Mouse (Mus musculus) heart, embryonic 14.5 days (tissue): Measurements from ENCODE around the gene Xk. TPM values are rescaled to one million over a fixed set of nuclear protein-coding genes. Genes with fewer than 3 reads are reported as not detected.

Source experiments
- ATAC-seq: fragments of 200-750 bp; cut with Nextera tagmentation; 2 replicates; pipeline ENCODE4 v1.8.0; 2017; ENCODE audit warnings: low read depth, moderate TSS enrichment; ENCODE audit not compliant: insufficient number of reproducible peaks, insufficient read depth, low FRiP score
- H3K27ac ChIP-seq, 2 experiments: fragments of 200-500 bp in 1 of 2; fragments of 300-500 bp in 1 of 2; sonication (generic) in 1 of 2; replicated peaks in 1 of 2; 2 replicates each; pipeline ENCODE4 v1.5.1; 2012 to 2014; ENCODE audit warnings: low read depth in 2 of 2, low read length in 2 of 2, control low read depth in 1 of 2, mild to moderate bottlenecking in 1 of 2, mixed read lengths in 1 of 2; ENCODE audit not compliant: control insufficient read depth in 1 of 2, insufficient read depth in 1 of 2
- H3K27me3 ChIP-seq: fragments of 300-500 bp; sonication (generic); 2 replicates; pipeline ENCODE4 v1.6.1; 2014; ENCODE audit warnings: mild to moderate bottlenecking, low read length, control low read depth; ENCODE audit not compliant: control insufficient read depth, insufficient read depth
- H3K36me3 ChIP-seq: fragments of 300-500 bp; sonication (generic); 2 replicates; pipeline ENCODE4 v1.6.1; 2014; ENCODE audit warnings: mild to moderate bottlenecking, control low read depth, low read length, mixed read lengths; ENCODE audit not compliant: control insufficient read depth, insufficient read depth
- H3K4me1 ChIP-seq, 2 experiments: fragments of 200-500 bp in 1 of 2; fragments of 300-500 bp in 1 of 2; sonication (generic) in 1 of 2; 2 replicates each; pipeline ENCODE4 v1.6.1; 2012 to 2014; ENCODE audit warnings: low read length in 2 of 2, control low read depth in 1 of 2, mixed read lengths in 1 of 2; ENCODE audit not compliant: control insufficient read depth in 2 of 2, insufficient read depth in 2 of 2
- H3K4me2 ChIP-seq: fragments of 300-500 bp; sonication (generic); 2 replicates; pipeline ENCODE4 v1.6.1; 2014; ENCODE audit warnings: mild to moderate bottlenecking, low read length
- H3K4me3 ChIP-seq, 2 experiments: fragments of 200-500 bp in 1 of 2; fragments of 300-500 bp in 1 of 2; sonication (generic) in 1 of 2; 2 replicates each; pipeline ENCODE4 v1.5.1; 2012 to 2014; ENCODE audit warnings: low read length in 2 of 2, mild to moderate bottlenecking in 2 of 2, control low read depth in 1 of 2, low read depth in 1 of 2, moderate library complexity in 1 of 2; ENCODE audit not compliant: control insufficient read depth in 1 of 2, insufficient read depth in 1 of 2
- H3K9ac ChIP-seq: fragments of 300-500 bp; sonication (generic); 2 replicates; pipeline ENCODE4 v1.6.1; 2014; ENCODE audit warnings: mild to moderate bottlenecking, low read length
- H3K9me3 ChIP-seq: fragments of 300-500 bp; sonication (generic); 2 replicates; pipeline ENCODE4 v1.6.1; 2016; ENCODE audit warnings: low read length, control low read depth; ENCODE audit not compliant: control insufficient read depth
- WGBS: fragments of 180-500 bp; shearing (Covaris S2); extraction: QIAGEN DNeasy Blood & Tissue Kit; methylation state at CpG from one replicate; pipeline ENCODE4 v1.1.7; 2014; 5-methylcytosine and 5-hydroxymethylcytosine counted together
- polyA plus RNA-seq: library from polyadenylated mRNA; unstranded; fragments of >200 nt; fragmentation: Nextera tagmentation; extraction: Ambion mirVana; gene quantifications from 2 replicates; pipeline ENCODE4 v1.2.1, GENCODE M21; 2014

The Xk gene
- polyA plus RNA-seq, 1 experiment from 2014 or later, result 4.5 TPM

GRCm38 (mm10) chrX:9254901-9255300, 17.7 kb upstream of the Xk start:
- H3K9me3 ChIP-seq, result no peaks in the 10 kb centered on the region
- H3K4me3 ChIP-seq, result no peak overlapping the region
- WGBS, result 80% methylated on average over 3 of the region's 3 CpGs
- no peak for ATAC-seq
- H3K4me1 ChIP-seq, result no peaks in the 10 kb centered on the region
- H3K27me3 ChIP-seq, result no peaks in the 10 kb centered on the region
- no peak overlapping the region for H3K4me2 ChIP-seq
- H3K36me3 ChIP-seq, result no peaks in the 10 kb centered on the region
- H3K9ac ChIP-seq, result no peak overlapping the region
- no peak overlapping the region for H3K27ac ChIP-seq

GRCm38 (mm10) chrX:9256766-9257165, 15.8 kb upstream of the Xk start, which contains the start of gene Gm14862:
Gene Gm14862, minus strand, starts transcription at chrX:9256899.
- H3K27ac ChIP-seq, result no peak within 1 kb of the TSS
- WGBS, result 73% methylated on average over 5 of the region's 5 CpGs
- H3K9ac ChIP-seq, result no peak within 1 kb of the TSS
- no peaks in the 10 kb centered on the region for H3K36me3 ChIP-seq
- H3K4me3 ChIP-seq, result no peak within 1 kb of the TSS
- no peak for ATAC-seq
- no peaks in the 10 kb centered on the region for H3K9me3 ChIP-seq
- no peak within 1 kb of the TSS for H3K4me2 ChIP-seq
- no peaks in the 10 kb centered on the region for H3K4me1 ChIP-seq
- H3K27me3 ChIP-seq, result no peaks in the 10 kb centered on the region

GRCm38 (mm10) chrX:9257831-9258230, 14.7 kb upstream of the Xk start:
- H3K9ac ChIP-seq, result no peak overlapping the region
- no peak overlapping the region for H3K4me3 ChIP-seq
- H3K36me3 ChIP-seq, result no peaks in the 10 kb centered on the region
- H3K4me2 ChIP-seq, result no peak overlapping the region
- H3K27me3 ChIP-seq, result no peaks in the 10 kb centered on the region
- WGBS, result 78% methylated on average over 7 of the region's 7 CpGs
- ATAC-seq, result no peak
- H3K9me3 ChIP-seq, result no peaks in the 10 kb centered on the region
- no peaks in the 10 kb centered on the region for H3K4me1 ChIP-seq
- no peak overlapping the region for H3K27ac ChIP-seq

- no peaks in the 10 kb centered on the region for H3K4me1 ChIP-seq
- 58% methylated on average over 1 of the region's 1 CpGs for whole genome bisulfite sequencing
- no peaks in the 10 kb centered on the region for H3K27me3 ChIP-seq
- no peak for ATAC-seq
- H3K4me3 ChIP-seq, result no peak overlapping the region
- no peak overlapping the region for H3K9ac ChIP-seq
- H3K27ac ChIP-seq, result no peak overlapping the region
- no peak overlapping the region for H3K4me2 ChIP-seq
- H3K9me3 ChIP-seq, result no peaks in the 10 kb centered on the region
- no peaks in the 10 kb centered on the region for H3K36me3 ChIP-seq
Measured at GRCm38 (mm10) chrX:9259267-9259666, 13.3 kb upstream of the Xk start.

- Histone ChIP-seq H3K27me3 (no peaks in the 10 kb centered on the region), H3K9ac (no peak overlapping the region)
- 36% methylated on average over 3 of the region's 3 CpGs for WGBS
Measured at GRCm38 (mm10) chrX:9271112-9271511, 1.4 kb upstream of the Xk start.

GRCm38 (mm10) chrX:9271947-9272459, 553 bp upstream of the Xk start:
- H3K9me3 ChIP-seq, result no peaks in the 10 kb centered on the region
- peak overlapping the region; percentile 52 for H3K4me2 ChIP-seq
- no peaks in the 10 kb centered on the region for H3K36me3 ChIP-seq
- H3K9ac ChIP-seq, result peak overlapping the region; percentile 76
- 24% methylated on average over 8 of the region's 8 CpGs for WGBS
- peak overlapping the region; percentile 39 to 55; a peak in 3 of 4 replicates for H3K27ac ChIP-seq
- no peaks in the 10 kb centered on the region for H3K4me1 ChIP-seq
- no peak for ATAC-seq
- no peaks in the 10 kb centered on the region for H3K27me3 ChIP-seq
- H3K4me3 ChIP-seq, result peak overlapping the region; percentile 56 to 68

More at GRCm38 (mm10) chrX:9271112-9271511, 1.4 kb upstream of the Xk start:
- no peak for ATAC-seq
- Histone ChIP-seq H3K36me3 (no peaks in the 10 kb centered on the region), H3K4me2 (no peak overlapping the region), H3K9me3 (no peaks in the 10 kb centered on the region), H3K4me3 (no peak overlapping the region), H3K4me1 (no peaks in the 10 kb centered on the region), H3K27ac (peak overlapping the region in 1 of 2 experiments; percentile 50; a peak in 2 of 4 replicates)

- peak overlapping the region; percentile 76 for H3K9ac ChIP-seq
- no peaks in the 10 kb centered on the region for H3K36me3 ChIP-seq
- H3K27me3 ChIP-seq, result no peaks in the 10 kb centered on the region
- H3K9me3 ChIP-seq, result no peaks in the 10 kb centered on the region
- H3K4me3 ChIP-seq, result peak overlapping the region; percentile 56 to 68
- no peaks in the 10 kb centered on the region for H3K4me1 ChIP-seq
- peak overlapping the region; percentile 52 for H3K4me2 ChIP-seq
- no peak overlapping the region for H3K27ac ChIP-seq
- 52% methylated on average over 12 of the region's 12 CpGs for WGBS
- ATAC-seq, result no peak
Measured at GRCm38 (mm10) chrX:9273377-9274002, 934 bp downstream of the Xk start.

- H3K4me3 ChIP-seq, result no peak overlapping the region
- no peak overlapping the region for H3K9ac ChIP-seq
- no peak overlapping the region for H3K27ac ChIP-seq
- no peaks in the 10 kb centered on the region for H3K36me3 ChIP-seq
- H3K4me1 ChIP-seq, result no peaks in the 10 kb centered on the region
- no peaks in the 10 kb centered on the region for H3K9me3 ChIP-seq
- no peak for ATAC-seq
- no peak overlapping the region for H3K4me2 ChIP-seq
- H3K27me3 ChIP-seq, result no peaks in the 10 kb centered on the region
- 75% methylated on average over 8 of the region's 8 CpGs for WGBS
Measured at GRCm38 (mm10) chrX:9274321-9274720, 1.8 kb downstream of the Xk start.
